Mouse (Mus musculus) liver, adult (tissue): Measurements from ENCODE around the gene Ttc12.

Experiments
- GATA4 ChIP-seq: IDR thresholded peaks from 2 replicates; pipeline ENCODE4 v1.6.1; 2014; ENCODE audit warnings: mild to moderate bottlenecking, low read length; ENCODE audit not compliant: insufficient replicate concordance

The Ttc12 gene

DNA sequence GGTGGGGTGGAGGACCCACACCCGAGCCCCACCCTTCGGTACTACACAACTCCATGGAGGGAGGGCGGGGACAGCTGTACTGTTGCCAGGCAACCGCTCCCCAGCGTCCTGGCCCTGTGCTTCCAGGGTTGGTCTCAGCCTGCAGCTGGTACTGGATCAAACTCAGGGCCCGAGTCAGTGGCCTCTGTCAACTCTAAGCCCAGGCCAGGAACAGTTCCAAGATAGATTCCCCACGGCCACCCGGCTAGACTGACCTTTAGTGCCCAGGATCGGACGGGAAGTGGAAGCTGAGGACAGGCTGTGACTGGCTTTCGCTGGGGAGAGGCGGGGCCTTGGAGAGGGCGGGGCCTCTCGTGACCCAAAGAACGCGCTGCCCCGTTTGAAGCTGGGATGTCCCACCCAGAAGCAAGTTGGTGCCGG is at the start of gene Ttc12:
Gene Ttc12, minus strand, starts transcription at position 334 of the 420 bp plus-strand sequence.
- TF ChIP-seq GATA4: no peak

DNA sequence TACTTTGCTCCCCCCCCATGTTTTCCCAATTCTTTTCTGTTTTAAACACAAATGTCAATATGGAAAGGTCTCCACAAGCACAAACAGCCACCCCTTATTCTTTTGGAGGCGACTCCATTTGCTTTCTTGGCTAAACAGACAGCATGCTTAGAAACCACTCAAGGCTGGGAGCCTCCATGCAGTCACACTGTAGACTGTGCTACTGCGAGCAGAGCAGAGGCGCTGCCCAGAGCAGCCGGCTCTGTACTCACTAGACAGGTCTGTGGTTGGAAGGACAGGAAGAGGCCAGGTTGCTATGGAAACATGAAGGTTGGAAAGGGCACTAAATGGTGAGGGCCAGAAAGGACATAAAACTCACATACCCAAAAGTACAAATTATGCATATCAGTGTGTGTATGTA is 48.9 kb upstream of the Ttc12 start:
- no peak for TF ChIP-seq GATA4

DNA sequence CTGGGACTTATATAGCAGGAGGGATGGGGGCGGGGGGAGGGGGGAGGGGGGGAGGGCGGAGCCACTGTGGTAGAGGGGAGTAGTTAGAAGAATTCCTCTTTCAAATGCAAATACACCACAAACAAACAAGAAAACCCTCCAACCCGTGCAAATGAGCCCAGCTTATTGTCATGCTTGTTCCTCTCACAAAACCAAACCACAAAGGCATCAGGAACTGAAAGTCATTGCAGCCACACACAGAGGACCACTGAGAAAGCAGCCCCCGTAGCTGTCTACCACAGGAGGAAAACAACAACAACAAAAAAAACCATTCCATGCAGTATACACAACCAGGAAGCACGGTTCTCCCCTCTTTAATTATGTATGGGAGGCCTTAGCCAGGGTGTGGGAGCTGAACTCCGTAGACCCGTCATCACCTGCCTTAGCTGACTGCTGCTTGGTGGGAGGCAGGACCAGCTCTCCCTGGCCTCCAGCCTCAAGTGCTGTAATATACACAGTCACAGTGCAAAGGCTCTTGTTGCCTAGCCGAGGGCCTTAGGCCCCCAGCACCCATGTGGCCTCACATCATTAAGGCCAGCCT is 48.0 kb upstream of the Ttc12 start:
- TF ChIP-seq GATA4: no peak

DNA sequence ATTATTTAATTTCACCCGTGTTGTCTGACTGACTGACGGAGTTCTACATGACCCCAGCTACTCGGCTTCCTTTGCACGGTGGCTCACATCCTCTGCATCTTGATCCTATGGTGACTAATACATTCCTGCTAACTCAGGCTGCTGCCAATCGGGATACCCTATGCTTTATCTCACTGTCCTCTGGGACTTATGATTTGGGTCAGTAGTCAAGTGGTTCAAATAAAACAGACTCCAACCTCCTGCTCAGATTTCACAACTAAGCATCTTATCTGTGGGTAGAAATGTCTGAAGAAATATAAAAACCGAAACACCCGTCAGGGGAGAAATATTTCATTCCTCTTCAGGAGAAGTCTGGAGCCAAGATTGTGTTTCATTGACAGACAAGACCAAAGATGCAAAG is 47.4 kb upstream of the Ttc12 start:
- no peak for TF ChIP-seq GATA4

DNA sequence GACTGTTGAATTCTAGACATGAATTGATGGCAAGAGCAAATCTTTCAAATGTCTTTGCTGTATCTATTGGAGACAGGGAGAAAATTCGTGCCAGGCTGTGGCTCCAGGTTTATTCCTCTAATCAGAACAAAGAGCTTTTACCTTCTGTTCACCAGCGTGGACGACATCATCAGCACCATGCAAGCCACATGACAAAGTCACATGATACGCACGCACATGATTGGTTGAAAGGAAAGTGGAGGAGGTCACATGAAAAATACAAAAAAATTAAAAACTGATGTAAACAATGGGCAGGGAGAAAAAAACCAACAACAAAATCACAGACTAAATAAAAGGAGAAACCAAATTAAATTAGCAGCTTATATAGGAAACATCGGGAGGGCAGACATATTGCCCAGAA is 45.8 kb upstream of the Ttc12 start:
- no peak for TF ChIP-seq GATA4

DNA sequence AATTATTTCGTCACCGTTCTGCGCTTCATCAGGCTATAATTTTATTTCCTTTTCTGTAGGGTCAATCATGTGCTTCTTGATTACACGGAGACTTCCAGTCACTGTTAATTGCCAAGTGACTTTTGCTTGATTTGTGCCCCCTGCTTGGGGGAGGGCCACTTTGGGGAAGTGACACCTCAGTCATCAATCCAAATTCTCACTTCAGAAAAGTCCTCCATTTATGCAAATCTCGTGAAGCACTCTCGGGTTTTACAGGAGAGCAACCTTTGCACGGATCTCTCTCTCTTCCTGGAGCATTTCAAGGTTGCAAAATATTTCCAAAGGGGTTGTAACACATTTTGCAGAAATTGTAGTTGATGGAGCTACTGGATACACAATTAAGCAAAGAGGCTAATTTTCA is 45.2 kb upstream of the Ttc12 start:
- no peak for TF ChIP-seq GATA4

DNA sequence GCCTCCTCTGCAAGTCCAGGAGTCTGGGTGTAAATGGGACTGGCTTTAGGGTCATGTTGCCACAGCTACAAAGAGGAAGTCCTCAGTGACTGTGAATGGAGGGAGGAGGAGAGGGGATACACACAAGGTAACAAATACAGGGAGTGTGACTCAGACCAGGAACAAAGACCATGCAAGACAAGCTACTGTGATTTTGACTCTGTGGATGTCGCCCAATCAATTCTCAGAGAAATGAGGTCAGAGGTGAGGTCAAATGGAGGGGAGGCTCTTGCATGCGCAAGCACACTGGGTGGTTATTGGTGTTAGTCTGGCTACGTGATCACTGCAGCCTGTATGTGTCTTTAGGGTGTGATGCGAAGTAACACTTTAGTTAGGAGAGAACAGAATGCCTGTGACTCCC is 44.7 kb upstream of the Ttc12 start:
- no peak for TF ChIP-seq GATA4

DNA sequence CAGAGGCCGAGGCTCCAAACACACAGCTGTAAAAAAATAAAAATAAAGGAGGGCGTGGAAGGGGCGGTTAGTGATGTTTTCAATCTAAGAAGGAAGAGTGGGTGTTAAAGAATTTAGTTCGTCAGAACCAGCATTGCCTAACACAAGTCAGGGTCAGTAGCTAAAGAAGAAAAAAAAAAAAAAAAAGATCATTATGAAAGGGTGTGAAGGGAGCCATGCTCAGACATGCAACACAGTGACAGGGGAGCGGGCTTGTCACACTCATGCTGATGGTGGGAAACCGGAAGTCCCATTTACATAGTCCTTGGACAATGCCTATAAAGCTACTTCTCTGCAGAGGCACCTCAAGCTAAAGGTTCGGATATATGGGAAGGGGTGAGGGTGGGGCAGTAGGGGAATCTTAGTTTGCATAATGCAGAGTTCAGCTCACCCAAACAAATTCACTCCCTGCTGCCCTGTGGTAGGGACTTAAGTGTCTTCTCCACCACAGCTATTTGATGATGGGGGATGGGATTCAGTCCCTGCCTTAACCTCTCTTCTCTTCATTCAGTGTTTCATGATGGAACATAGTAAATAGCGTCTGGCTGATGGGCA is 43.4 kb upstream of the Ttc12 start:
- TF ChIP-seq GATA4: no peak

DNA sequence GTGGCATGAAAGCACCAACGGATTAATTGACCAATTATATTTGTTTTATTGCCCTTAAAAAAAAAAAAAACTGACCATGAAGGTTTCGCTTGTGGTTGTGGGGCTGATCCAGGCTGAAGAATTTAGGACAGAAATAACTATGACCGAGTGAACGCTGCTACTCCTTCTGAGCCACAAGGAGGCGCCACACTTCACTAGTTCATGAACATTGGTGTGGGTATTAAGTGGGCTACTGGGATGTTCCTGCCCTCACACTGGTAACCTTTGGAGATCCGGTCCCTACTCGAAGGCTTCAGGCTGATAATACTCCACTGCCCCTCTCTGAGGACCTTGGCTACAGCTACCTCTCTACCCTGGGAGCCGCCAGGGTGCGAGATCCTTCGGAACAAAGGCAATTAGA is 42.9 kb upstream of the Ttc12 start:
- TF ChIP-seq GATA4: no peak

DNA sequence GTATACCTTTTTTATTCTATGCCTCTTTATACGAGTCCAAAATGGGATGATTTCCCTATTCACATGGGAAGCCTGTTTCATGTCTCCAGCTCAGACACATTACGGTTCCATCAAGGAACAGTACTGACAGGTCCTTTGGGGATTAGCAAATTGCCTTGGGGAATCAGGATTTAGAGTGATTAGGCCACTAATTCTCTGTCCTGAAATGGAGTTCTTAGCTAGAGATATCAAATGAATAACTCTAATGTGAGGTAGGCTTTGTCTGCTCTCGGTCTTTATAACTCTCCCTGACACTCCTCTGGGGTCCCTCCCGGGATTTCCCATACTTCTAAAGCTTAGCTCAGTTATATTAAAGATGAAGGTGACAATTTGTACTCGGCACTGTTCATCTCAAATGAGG is 42.0 kb upstream of the Ttc12 start:
- TF ChIP-seq GATA4: no peak

DNA sequence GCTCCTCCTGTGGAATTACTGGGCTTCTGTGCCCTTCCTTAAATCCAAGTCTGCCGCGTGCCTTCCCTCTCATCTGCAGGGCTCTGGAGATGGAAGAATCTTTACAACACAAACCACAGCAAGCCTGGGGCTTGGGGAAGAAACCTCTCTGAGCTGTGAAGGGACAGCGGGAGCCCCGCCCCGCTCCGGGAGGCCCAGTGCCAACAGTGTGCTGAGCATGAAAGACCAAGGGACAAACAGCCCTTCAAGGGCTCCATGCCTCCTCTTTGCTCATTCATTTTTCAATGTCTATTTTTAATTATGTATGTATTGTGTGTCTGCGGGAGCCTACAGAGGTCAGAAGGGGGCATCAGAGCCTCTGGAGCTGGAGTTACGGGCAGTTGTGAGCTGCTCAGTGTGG is 41.3 kb upstream of the Ttc12 start:
- TF ChIP-seq GATA4: no peak

DNA sequence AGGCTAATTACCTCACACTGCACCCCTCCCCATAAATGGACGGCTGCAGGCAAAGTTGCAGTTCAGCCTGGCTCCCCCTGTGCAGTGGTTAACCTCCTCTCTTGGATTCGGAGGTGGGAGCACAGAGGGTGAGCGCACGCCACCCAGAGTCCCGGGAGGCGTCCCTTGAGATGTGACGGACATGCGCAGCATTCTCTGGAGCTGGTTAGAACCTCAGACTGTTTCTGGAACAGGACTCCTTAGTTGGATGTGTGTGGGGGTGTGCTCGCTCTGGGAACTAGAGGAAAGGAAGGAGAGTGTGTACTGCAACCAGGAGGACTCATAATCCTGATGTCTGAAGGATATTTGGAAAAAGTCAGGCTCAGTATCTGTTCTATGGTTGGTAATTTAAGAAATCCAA is 38.7 kb upstream of the Ttc12 start:
- no peak for TF ChIP-seq GATA4

DNA sequence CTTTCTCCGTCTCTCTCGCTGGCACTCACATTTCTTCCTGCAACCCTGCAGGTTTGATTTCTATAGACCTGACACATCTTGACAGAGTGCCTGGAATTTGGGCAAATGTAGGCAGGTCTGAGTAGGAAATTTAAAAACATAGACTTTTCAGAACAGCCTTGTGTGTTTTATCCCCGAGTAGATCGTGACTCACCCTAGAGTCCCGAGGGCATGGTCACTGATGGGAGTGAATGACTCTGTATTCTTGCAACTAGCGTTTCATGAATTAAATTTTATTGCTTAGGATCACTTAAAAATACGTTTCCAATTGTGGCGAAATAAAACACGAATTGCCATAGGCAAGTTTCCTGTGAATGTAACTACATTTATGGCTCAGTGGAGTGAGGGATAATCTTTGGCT is 37.9 kb upstream of the Ttc12 start:
- no peak for TF ChIP-seq GATA4

DNA sequence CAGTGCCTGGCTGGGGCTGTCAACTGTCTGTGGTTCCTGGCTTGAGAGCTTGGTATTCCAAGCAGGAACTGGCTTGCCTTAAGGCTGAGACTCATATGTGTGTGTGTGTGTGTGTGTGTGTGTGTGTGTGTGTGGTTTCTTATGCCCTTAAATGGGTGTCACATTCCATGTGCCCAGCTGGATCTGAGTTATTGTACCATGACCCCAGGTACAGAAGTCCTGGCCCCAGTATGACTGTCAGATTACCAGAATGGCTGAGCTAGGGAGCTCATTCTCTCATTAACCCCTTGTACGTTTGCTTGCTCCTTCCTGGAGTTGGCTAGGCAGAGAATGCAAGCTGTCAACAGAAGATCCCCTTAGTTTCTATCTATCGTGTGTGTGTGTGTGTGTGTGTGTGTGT is 28.3 kb upstream of the Ttc12 start:
- no peak for TF ChIP-seq GATA4

DNA sequence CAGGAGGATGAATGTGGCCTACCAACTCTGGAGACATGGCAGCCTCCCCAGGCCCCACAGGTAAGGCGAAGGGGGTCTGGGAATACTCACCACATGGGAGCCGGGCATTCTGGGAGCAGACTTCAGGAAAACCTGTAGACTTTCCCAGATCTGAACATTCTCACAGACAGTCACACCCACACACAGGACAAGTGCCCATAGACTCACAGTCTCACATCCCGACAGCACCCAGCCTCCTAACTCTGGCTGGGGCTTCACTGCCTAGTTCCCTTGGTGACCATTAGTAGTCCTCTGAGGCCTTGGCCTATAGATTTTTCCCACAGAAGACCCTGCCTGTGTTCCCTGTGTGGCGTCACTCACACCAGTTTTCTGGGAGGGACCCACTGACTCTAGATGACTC is 24.6 kb upstream of the Ttc12 start:
- TF ChIP-seq GATA4: no peak

DNA sequence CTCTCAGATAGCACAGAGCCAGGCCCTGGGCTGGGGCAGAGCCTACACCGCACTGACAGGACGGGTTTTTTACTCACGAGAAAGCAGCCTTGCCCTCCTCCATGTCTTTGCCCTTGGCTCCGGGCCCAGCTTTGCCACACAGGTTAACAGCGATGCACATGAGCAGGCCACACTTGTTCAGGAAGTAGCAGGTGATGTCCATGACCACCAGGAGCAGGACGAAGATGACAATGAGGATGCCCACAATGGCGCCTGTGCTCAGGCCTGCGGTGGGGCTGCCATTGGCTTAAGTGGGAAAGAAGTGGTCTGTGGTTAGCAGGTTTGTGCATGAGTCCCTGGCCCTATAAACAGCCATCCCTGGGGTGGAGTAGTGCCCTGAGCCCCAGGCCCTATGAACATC is 23.6 kb upstream of the Ttc12 start:
- no peak for TF ChIP-seq GATA4

DNA sequence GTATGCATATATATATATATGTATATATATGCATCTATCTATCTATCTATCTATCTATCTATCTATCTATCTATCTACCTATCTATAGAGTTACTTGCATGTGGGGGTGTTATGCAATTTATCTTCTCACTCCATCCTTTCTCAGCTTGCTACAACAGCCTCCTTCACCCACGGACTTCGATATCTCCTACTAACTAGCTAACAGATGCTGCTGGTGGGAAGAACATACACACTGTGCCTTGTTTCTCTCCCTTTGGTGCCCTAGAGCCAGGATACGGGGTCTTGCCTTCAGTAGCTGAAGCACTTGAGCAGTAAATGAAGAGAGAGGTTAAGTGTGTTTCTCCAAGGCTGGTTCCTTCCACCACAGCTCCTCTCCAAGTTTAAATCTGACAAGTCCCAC is 23.1 kb upstream of the Ttc12 start:
- TF ChIP-seq GATA4: no peak
